Mouse (Mus musculus) lung, postnatal 25 days (tissue): ENCODE data around the gene Gm8882.
"Not testable (repeated sequence)": the region's sequence is repeated elsewhere in the genome, so short reads cannot be mapped to it uniquely, and the experiment has no call there.

Experiments
- DNase-seq: peaks from one replicate; pipeline ENCODE4 v3.0.0; 2022; ENCODE audit warnings: low spot score

Gm8882 gene

GRCm38 (mm10) chr6:132364034-132364433, at the start of gene Gm8882:
Gene Gm8882, minus strand, starts transcription at chr6:132364134.
- not testable (repeated sequence) for DNase-seq

GRCm38 (mm10) chr6:132314657-132315056, 49.3 kb downstream of the Gm8882 start, which contains the start of gene Prpmp5:
Gene Prpmp5, minus strand, starts transcription at chr6:132314757.
- not testable (repeated sequence) for DNase-seq
